Mouse (Mus musculus) thymus, adult 2 months (tissue): ENCODE results near the gene Hectd3.

ENCODE experiments used
- CTCF ChIP-seq: fragments of 200-500 bp; IDR thresholded peaks from 2 replicates; pipeline ENCODE4 v1.5.1; 2012; ENCODE audit warnings: mild to moderate bottlenecking, control low read depth, low read length, moderate library complexity, borderline replicate concordance; ENCODE audit not compliant: control insufficient read depth, poor library complexity, insufficient read depth; ENCODE audit errors: extremely low read depth
- POLR2A ChIP-seq: fragments of 200-500 bp; IDR thresholded peaks from 2 replicates; pipeline ENCODE4 v1.6.1; 2012; ENCODE audit warnings: mild to moderate bottlenecking, low read length, control low read depth, moderate library complexity; ENCODE audit not compliant: control insufficient read depth, poor library complexity, insufficient read depth; ENCODE audit errors: extremely low read depth

DNA sequence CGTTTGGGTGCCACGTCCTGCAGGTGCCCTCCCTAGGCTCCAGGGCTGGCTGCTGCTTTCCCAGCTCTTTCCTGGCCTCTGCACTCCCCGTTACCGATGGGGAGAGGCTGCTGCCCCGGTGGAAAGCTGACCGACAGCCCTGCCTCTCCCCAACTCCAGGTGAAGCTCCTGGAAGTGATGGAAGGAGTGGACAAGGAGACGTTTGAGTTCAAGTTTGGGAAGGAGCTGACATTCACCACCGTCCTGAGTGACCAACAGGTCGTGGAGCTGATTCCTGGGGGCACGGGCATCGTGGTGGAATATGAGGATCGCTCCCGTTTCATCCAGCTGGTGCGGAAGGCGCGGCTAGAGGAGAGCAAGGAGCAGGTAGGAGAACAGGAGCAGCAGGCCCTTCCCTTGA is 6.8 kb downstream of the Hectd3 start:
- TF ChIP-seq CTCF: no peak
- TF ChIP-seq POLR2A: no peak
